Mouse (Mus musculus) stomach, embryonic 14.5 days (tissue): ENCODE results near the gene Gm10203. TPM values are rescaled to one million over a fixed set of nuclear protein-coding genes. Genes with fewer than 3 reads are reported as not detected.
A peak's percentile ranks its signal among the peaks of the same experiment; 100 is the strongest.

Source experiments
- ATAC-seq: fragments of 200-750 bp; cut with Nextera tagmentation; 2 replicates; pipeline ENCODE4 v1.8.0; 2017; ENCODE audit warnings: low read depth, moderate TSS enrichment; ENCODE audit not compliant: insufficient number of reproducible peaks, insufficient read depth, low FRiP score
- H3K27ac ChIP-seq: fragments of 300-500 bp; sonication (generic); 2 replicates; pipeline ENCODE4 v1.5.1; 2014; ENCODE audit warnings: mild to moderate bottlenecking, low read length, moderate library complexity, mixed read lengths
- H3K27me3 ChIP-seq: fragments of 300-500 bp; sonication (generic); 2 replicates; pipeline ENCODE4 v1.6.1; 2014; ENCODE audit warnings: low read length, control low read depth, mixed read lengths; ENCODE audit not compliant: control insufficient read depth, insufficient read depth
- H3K36me3 ChIP-seq: fragments of 300-500 bp; sonication (generic); 2 replicates; pipeline ENCODE4 v1.6.1; 2014; ENCODE audit warnings: mild to moderate bottlenecking, control low read depth, low read length, moderate library complexity, mixed read lengths; ENCODE audit not compliant: control insufficient read depth, insufficient read depth
- H3K4me1 ChIP-seq: fragments of 300-500 bp; sonication (generic); 2 replicates; pipeline ENCODE4 v1.6.1; 2014; ENCODE audit warnings: low read length, control low read depth, mixed read lengths; ENCODE audit not compliant: control insufficient read depth, insufficient read depth
- H3K4me2 ChIP-seq: fragments of 300-500 bp; sonication (generic); replicated peaks from 2 replicates; pipeline ENCODE4 v1.6.1; 2014; ENCODE audit warnings: low read depth, low read length, control low read depth
- H3K4me3 ChIP-seq: fragments of 300-500 bp; sonication (generic); 2 replicates; pipeline ENCODE4 v1.5.1; 2014; ENCODE audit warnings: low read depth, low read length, control low read depth
- H3K9ac ChIP-seq: fragments of 300-500 bp; sonication (generic); replicated peaks from 2 replicates; pipeline ENCODE4 v1.6.1; 2014; ENCODE audit warnings: low read depth, mild to moderate bottlenecking, control low read depth, low read length, moderate library complexity, mixed read lengths
- H3K9me3 ChIP-seq: fragments of 300-500 bp; sonication (generic); 2 replicates; pipeline ENCODE4 v1.6.1; 2016; ENCODE audit warnings: low read depth, low read length, control low read depth; ENCODE audit not compliant: control insufficient read depth
- WGBS: fragments of 180-500 bp; shearing (Covaris S2); extraction: QIAGEN DNeasy Blood & Tissue Kit; methylation state at CpG from one replicate; pipeline ENCODE4 v1.1.7; 2014; 5-methylcytosine and 5-hydroxymethylcytosine counted together
- polyA plus RNA-seq: library from polyadenylated mRNA; unstranded; fragments of >200 nt; fragmentation: Nextera tagmentation; extraction: Ambion mirVana; gene quantifications from 2 replicates; pipeline ENCODE4 v1.2.1, GENCODE M21; 2014

The Gm10203 gene
- polyA plus RNA-seq, 1 experiment from 2014 or later, result not detected

DNA sequence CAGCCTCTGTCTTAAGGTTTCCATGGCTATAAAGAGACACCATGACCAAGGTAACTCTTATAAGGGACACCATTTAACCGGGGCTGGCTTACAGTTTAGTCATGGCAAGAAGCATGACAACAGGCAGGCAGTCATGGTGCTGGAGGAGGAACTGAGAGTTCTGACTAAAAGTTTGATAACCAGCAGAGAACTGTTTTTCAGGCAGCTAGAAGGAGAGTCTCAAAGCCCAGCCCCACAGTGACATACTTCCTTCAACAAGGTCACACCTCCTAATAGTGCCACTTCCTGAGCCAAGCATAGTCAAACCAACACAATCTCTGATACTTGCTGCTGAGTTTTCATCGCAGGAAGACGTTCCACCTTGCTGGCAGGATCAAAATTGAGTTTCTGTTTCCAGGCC, 9.0 kb downstream of the Gm10203 start:
- H3K4me3 ChIP-seq, result no peak overlapping the region
- WGBS, result 92% methylated on average over 3 of the region's 3 CpGs
- no peaks in the 10 kb centered on the region for H3K27me3 ChIP-seq
- no peak overlapping the region for H3K27ac ChIP-seq
- no peak overlapping the region for H3K4me2 ChIP-seq
- H3K4me1 ChIP-seq, result 0 out of 2 replicates have a peak, but pooled peaks cover 5% of the 10 kb centered on the region
- no peak for ATAC-seq
- no peak overlapping the region for H3K9ac ChIP-seq
- 0 out of 2 replicates have a peak, but pooled peaks cover 5% of the 10 kb centered on the region for H3K9me3 ChIP-seq
- no peaks in the 10 kb centered on the region for H3K36me3 ChIP-seq

DNA sequence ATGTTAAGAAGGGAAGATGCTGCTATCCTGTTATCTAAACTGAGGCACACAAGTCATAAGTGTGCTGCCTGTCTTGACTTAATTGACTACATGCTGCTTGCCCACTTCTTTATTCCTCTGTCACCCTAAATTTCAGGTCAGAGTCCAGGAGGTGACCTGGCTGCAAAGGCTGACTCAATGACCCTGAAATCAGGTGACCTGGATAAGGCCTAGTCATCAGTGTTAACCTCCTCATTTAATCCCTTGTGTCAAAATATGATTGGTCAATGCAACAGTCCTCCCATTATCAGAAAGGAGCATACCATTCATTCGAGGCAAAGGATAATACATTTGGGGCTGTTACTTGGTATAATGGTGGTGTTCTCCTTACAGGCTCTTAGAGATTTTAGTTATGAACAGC, 9.5 kb downstream of the Gm10203 start, which contains the start of gene Etfbkmt:
Gene Etfbkmt, plus strand, starts transcription at position 379 of the 400 bp plus-strand sequence.
- Histone ChIP-seq H3K9me3 (0 out of 2 replicates have a peak, but pooled peaks cover 5% of the 10 kb centered on the region), H3K9ac (no peak within 1 kb of the TSS), H3K4me2 (no peak within 1 kb of the TSS), H3K4me1 (0 out of 2 replicates have a peak, but pooled peaks cover under 1% of the 10 kb centered on the region), H3K4me3 (no peak within 1 kb of the TSS), H3K36me3 (0 out of 2 replicates have a peak, but pooled peaks cover 2% of the 10 kb centered on the region), H3K27ac (no peak within 1 kb of the TSS), H3K27me3 (no peaks in the 10 kb centered on the region)
- ATAC-seq, result no peak
- 88% methylated on average over 1 of the region's 1 CpGs for WGBS

DNA sequence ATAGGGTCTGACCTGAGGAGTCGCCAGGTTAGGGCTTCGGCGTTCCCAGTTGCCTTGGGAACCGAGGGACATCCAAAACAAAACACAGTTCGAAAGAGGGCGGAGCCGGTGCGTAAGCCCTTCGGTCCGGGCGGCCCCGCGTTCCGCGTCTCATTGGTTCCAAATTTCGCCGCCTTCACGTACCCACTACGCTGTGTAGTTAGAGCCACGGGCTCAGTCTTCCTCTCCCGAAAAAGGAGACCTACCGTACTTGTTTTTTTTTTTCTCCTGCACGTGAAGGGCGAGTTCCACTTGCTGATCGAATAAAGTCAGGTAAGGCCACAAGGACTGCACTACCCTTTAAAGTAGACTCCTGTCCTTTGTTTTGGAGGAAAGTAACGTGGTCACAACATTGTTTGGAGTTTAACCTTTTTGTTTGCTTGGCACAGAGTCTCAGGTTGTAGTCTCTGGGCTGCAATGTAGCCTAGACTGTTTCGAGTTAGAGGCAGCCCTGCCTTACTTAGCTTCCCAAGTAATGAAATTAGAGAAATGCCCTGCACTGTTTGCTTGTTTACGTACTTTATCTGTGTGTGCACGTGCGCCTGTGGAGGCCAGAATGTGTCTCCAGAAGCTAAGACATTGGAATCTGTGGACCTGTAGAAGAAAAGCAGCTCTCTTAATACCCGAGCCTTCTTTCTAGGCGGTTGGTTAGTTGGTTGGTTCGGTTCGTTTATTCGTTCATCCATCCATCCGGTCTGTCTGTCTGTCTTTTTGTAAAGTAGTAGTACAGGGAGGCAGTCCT, 11.6 kb downstream of the Gm10203 start:
- H3K4me1 ChIP-seq, result no peaks in the 10 kb centered on the region
- WGBS, result 3% methylated on average over 36 of the region's 36 CpGs
- no peaks in the 10 kb centered on the region for H3K27me3 ChIP-seq
- peak overlapping the region; percentile 79 for H3K27ac ChIP-seq
- H3K9me3 ChIP-seq, result peaks cover 8% of the 10 kb centered on the region; the same call in 1 of the 2 replicates
- 0 out of 2 replicates have a peak, but pooled peaks cover 9% of the 10 kb centered on the region for H3K36me3 ChIP-seq
- peak overlapping the region; percentile 76 for H3K4me2 ChIP-seq
- H3K9ac ChIP-seq, result peak overlapping the region; percentile 52
- ATAC-seq, result peak; percentile 94
- peak overlapping the region; percentile 59 for H3K4me3 ChIP-seq

- no peak for ATAC-seq
- Histone ChIP-seq H3K36me3 (peaks cover 9% of the 10 kb centered on the region; the same call in 1 of the 2 replicates), H3K9me3 (peaks cover 8% of the 10 kb centered on the region; the same call in 1 of the 2 replicates), H3K27me3 (no peaks in the 10 kb centered on the region), H3K9ac (no peak overlapping the region), H3K4me3 (no peak overlapping the region), H3K4me2 (no peak overlapping the region), H3K27ac (no peak overlapping the region), H3K4me1 (no peaks in the 10 kb centered on the region)
- 90% methylated on average over 1 of the region's 1 CpGs for WGBS
Observed at GRCm38 (mm10) chr6:149145143-149145542, 15.2 kb downstream of the Gm10203 start.

- peaks cover 9% of the 10 kb centered on the region; the same call in 1 of the 2 replicates for H3K36me3 ChIP-seq
- WGBS, result 55% methylated on average over 7 of the region's 7 CpGs
- ATAC-seq, result peak; percentile 81
- peaks cover 3% of the 10 kb centered on the region; the same call in 1 of the 2 replicates for H3K9me3 ChIP-seq
- peak overlapping the region; percentile 71; the same call in 1 of the 2 replicates for H3K27ac ChIP-seq
- H3K9ac ChIP-seq, result no peak overlapping the region
- H3K27me3 ChIP-seq, result no peaks in the 10 kb centered on the region
- H3K4me2 ChIP-seq, result no peak overlapping the region
- no peak overlapping the region for H3K4me3 ChIP-seq
- no peaks in the 10 kb centered on the region for H3K4me1 ChIP-seq
Observed at GRCm38 (mm10) chr6:149148436-149149229, 18.7 kb downstream of the Gm10203 start.

DNA sequence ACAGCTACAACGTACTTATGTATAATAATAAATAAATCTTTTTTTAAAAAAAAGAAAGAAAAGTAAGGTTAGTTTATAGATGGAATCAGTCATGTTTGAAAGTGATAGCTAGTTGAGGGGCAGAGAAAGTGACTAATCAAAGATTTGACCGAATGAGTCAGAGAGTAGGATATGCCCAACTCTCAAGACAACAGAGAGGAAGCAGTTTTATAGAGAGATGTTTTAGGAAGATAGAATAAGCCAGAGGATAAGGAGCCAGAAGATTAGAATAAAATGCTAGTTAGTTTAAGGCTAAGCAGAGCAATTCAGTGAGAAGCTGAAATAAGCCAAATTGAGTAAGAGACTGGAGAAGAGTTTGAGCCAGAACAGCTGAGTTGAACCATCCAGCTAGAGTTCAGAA, 22.1 kb downstream of the Gm10203 start:
- H3K27ac ChIP-seq, result no peak overlapping the region
- WGBS, result 88% methylated on average over 2 of the region's 2 CpGs

DNA sequence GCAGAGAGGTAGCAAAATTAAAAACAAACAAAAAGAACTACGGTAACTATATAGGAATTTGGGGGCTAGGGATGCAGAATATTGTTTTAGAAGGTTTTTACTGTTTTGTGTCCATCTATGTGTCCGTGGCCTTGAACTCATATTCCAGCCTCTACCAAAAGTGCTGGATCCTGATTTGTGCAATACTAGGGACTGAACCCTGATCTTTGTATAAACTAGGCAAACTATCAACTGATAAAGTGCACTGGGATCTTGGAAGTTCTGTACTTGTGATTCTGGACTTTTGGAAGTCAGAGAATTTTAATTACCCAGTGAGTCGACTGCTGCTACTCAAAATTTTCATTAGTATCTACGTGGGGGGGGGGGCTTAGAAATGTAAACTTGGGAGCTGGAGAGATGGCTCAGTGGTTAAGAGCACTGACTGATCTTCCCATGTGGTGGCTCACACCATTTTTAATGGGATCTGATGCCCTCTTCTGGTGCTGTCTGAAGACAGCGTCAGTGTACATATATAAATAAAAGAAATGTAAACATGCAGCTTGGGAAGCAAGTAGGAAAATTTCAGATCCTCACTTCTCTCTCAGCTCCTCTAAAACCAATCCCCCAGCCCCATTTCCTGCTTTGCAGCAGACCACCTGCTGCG, 23.6 kb downstream of the Gm10203 start:
- 35% methylated on average over 6 of the region's 6 CpGs for WGBS
- Histone ChIP-seq H3K9me3 (no peaks in the 10 kb centered on the region), H3K4me3 (no peak overlapping the region), H3K9ac (no peak overlapping the region), H3K27ac (peak overlapping the region; percentile 58; the same call in 1 of the 2 replicates), H3K4me2 (no peak overlapping the region), H3K36me3 (peaks cover 2% of the 10 kb centered on the region; the same call in 1 of the 2 replicates), H3K27me3 (no peaks in the 10 kb centered on the region), H3K4me1 (peaks cover 4% of the 10 kb centered on the region; the same call in 1 of the 2 replicates)
- ATAC-seq, result no peak

More for the DNA sequence above, 22.1 kb downstream of the Gm10203 start:
- no peaks in the 10 kb centered on the region for H3K9me3 ChIP-seq
- no peak overlapping the region for H3K4me3 ChIP-seq
- H3K27me3 ChIP-seq, result no peaks in the 10 kb centered on the region
- H3K36me3 ChIP-seq, result peaks cover 2% of the 10 kb centered on the region; the same call in 1 of the 2 replicates
- H3K4me2 ChIP-seq, result no peak overlapping the region
- H3K4me1 ChIP-seq, result peaks cover 4% of the 10 kb centered on the region; the same call in 1 of the 2 replicates
- ATAC-seq, result no peak
- no peak overlapping the region for H3K9ac ChIP-seq
